Mouse (Mus musculus): ENCODE data around the gene Setd1b. TPM values are rescaled to one million over a fixed set of nuclear protein-coding genes. Genes with fewer than 3 reads are reported as not detected.

The Setd1b gene
- total and polyA plus RNA-seq, 3 experiments, result 0.50 to 9.1 (median 2.3) TPM

DNA sequence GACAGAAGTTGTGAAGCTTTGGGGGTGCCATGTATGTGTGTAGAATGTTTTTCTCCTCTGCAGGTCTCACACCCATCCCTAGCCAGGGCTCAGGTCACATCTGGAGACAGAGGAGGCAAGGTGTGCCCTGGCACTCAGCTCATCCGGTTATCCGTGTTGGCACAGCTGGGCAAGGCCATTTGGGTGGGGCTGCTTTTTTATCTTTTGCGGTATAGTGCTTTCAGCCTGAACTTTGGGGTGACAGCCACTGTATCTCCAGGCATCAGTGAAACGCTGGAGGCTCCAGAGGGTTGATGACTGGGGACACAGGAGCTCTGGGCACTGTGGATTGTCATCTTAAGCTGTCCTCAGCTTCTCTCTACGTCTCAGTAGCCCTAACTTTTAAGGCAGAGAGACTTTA is 51.4 kb downstream of the Setd1b start:
- Histone ChIP-seq H3K79me2 (replicated peaks; ENCODE audit: control insufficient read depth, extremely low read depth, insufficient read depth, poor library complexity, severe bottlenecking) (no peaks in the 10 kb centered on the region), H3K9me3 (replicated peaks; ENCODE audit: low read length) (no peaks in the 10 kb centered on the region), H3K27ac (ENCODE audit: insufficient read depth, low read depth) (no peak overlapping the region), H3K4me2 (ENCODE audit: insufficient read depth, low read depth, poor library complexity, severe bottlenecking) (no peak overlapping the region), H3K4me1 (ENCODE audit: control insufficient read depth in 1 of 2, insufficient read depth in 2 of 2) (no peaks in the 10 kb centered on the region; a peak in 1 of 4 replicates), H3K4me3 (replicated peaks in 1 of 3; ENCODE audit: low read depth in 2 of 3, low read length in 2 of 3, poor library complexity in 1 of 3) (no peak overlapping the region), H3K27me3 (replicated peaks) (peaks cover 17% of the 10 kb centered on the region), H3K36me3 (replicated peaks in 1 of 2; ENCODE audit: control insufficient read depth in 1 of 2, insufficient read depth in 1 of 2, low read length in 1 of 2) (no peaks in the 10 kb centered on the region), H3K9ac (ENCODE audit: insufficient read depth, low read depth) (no peak overlapping the region)
- DNase-seq (ENCODE audit: extremely low read depth), result no peak
- in situ Hi-C loops (cut with MboI; ENCODE audit: low pct_ligation_motif_present, low pct_unique_long_range_greater_than_20kb, low sequenced_read_pairs), result loop anchor here (5.0 kb wide), 1 partner anchor 34 kb away; no protein-coding TSS in a partner anchor
- dilution Hi-C loops (cut with MboI; ENCODE audit: extremely low pct_ligation_motif_present, extremely low pct_unique_long_range_greater_than_20kb, low sequenced_read_pairs), result no loop called here
- TF ChIP-seq USF1 (IDR thresholded peaks at IDR 0.05; ENCODE audit: low read depth, low read length), result no peak
- TF ChIP-seq MEF2A (IDR thresholded peaks at IDR 0.05; ENCODE audit: borderline replicate concordance, low read depth, low read length), result no peak
- no peak for TF ChIP-seq ZNF384 (IDR thresholded peaks at IDR 0.05; ENCODE audit: low read depth, low read length)
- TF ChIP-seq MAFK (IDR thresholded peaks at IDR 0.05; ENCODE audit: insufficient replicate concordance, low read length), result no peak
- TF ChIP-seq NELFE (IDR thresholded peaks at IDR 0.05; ENCODE audit: low read depth, low read length), result no peak
- no peak for TF ChIP-seq ETS1 (conservative IDR thresholded peaks at IDR 0.05; ENCODE audit: low read depth, low read length)
- no peak for TF ChIP-seq MAZ (IDR thresholded peaks at IDR 0.05; ENCODE audit: low read depth, low read length)
- no peak for TF ChIP-seq CHD2 (IDR thresholded peaks at IDR 0.05; ENCODE audit: low read length)
- no peak for TF ChIP-seq NRF1 (IDR thresholded peaks at IDR 0.05; ENCODE audit: low read depth, low read length)
- TF ChIP-seq ZKSCAN1 (IDR thresholded peaks at IDR 0.05; ENCODE audit: borderline replicate concordance, low read depth, low read length), result no peak
- TF ChIP-seq JUN (IDR thresholded peaks at IDR 0.05; ENCODE audit: insufficient read depth, low read depth, low read length), result no peak
- TF ChIP-seq EP300 (IDR thresholded peaks at IDR 0.05; ENCODE audit: low read length), result no peak
- no peak for TF ChIP-seq MXI1 (IDR thresholded peaks at IDR 0.05; ENCODE audit: low read depth, low read length)

DNA sequence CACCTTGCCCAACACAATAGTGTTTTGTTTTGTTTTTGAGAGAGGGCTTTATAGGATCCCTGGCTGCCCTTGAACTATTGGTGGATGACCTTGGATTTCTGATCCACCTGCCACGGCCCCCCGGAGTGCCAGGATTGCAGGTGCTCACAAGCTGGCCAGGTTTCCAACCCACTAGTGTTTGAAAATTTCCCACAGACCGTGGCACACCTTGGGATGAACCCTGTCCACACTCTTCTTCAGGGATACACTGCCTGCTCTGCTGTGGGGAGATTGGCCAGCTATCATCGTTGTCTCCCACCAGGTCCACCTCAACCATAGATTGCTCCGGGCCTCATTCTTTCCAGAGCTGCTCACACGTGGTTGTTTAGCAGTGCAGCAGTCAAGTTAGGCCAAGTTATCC is 52.9 kb downstream of the Setd1b start:
- dilution Hi-C loops (cut with MboI; ENCODE audit: extremely low pct_ligation_motif_present, extremely low pct_unique_long_range_greater_than_20kb, low sequenced_read_pairs) (no loop called here), in situ Hi-C loops (cut with MboI; ENCODE audit: low pct_ligation_motif_present, low pct_unique_long_range_greater_than_20kb, low sequenced_read_pairs) (loop anchor here (5.0 kb wide), 1 partner anchor 32 kb away; no protein-coding TSS in a partner anchor)
- H3K36me3 ChIP-seq (replicated peaks in 1 of 2; ENCODE audit: control insufficient read depth in 1 of 2, insufficient read depth in 1 of 2, low read length in 1 of 2), result no peaks in the 10 kb centered on the region
- H3K27ac ChIP-seq (ENCODE audit: insufficient read depth, low read depth), result no peak overlapping the region
- no peaks in the 10 kb centered on the region for H3K79me2 ChIP-seq (replicated peaks; ENCODE audit: control insufficient read depth, extremely low read depth, insufficient read depth, poor library complexity, severe bottlenecking)
- H3K27me3 ChIP-seq (replicated peaks), result peaks cover 15% of the 10 kb centered on the region
- no peak overlapping the region for H3K4me3 ChIP-seq (replicated peaks in 1 of 3; ENCODE audit: low read depth in 2 of 3, low read length in 2 of 3, poor library complexity in 1 of 3)
- no peak for DNase-seq (ENCODE audit: extremely low read depth)
- no peak overlapping the region for H3K4me2 ChIP-seq (ENCODE audit: insufficient read depth, low read depth, poor library complexity, severe bottlenecking)
- no peak overlapping the region for H3K9ac ChIP-seq (ENCODE audit: insufficient read depth, low read depth)
- H3K4me1 ChIP-seq (ENCODE audit: control insufficient read depth in 1 of 2, insufficient read depth in 2 of 2), result no peaks in the 10 kb centered on the region; a peak in 1 of 4 replicates
- no peaks in the 10 kb centered on the region for H3K9me3 ChIP-seq (replicated peaks; ENCODE audit: low read length)
- no peak for TF ChIP-seq POLR2AphosphoS2 (IDR thresholded peaks at IDR 0.05; ENCODE audit: low read depth, low read length)
- no peak for TF ChIP-seq GABPA (IDR thresholded peaks at IDR 0.05; ENCODE audit: insufficient replicate concordance, low read depth, low read length)
- no peak for TF ChIP-seq IRF4 (IDR thresholded peaks at IDR 0.05; ENCODE audit: low read depth, low read length)
- no peak for TF ChIP-seq NELFE (IDR thresholded peaks at IDR 0.05; ENCODE audit: low read depth, low read length)
- TF ChIP-seq SIN3A (IDR thresholded peaks at IDR 0.05; ENCODE audit: low read length), result no peak
- no peak for TF ChIP-seq UBTF (IDR thresholded peaks at IDR 0.05; ENCODE audit: low read depth, low read length)
- no peak for TF ChIP-seq USF1 (IDR thresholded peaks at IDR 0.05; ENCODE audit: low read depth, low read length)
- TF ChIP-seq POLR2A (IDR thresholded peaks at IDR 0.05; ENCODE audit: low read depth, low read length), result no peak
- TF ChIP-seq JUND (conservative IDR thresholded peaks at IDR 0.05; ENCODE audit: low read depth, low read length), result no peak
- TF ChIP-seq EP300 (IDR thresholded peaks at IDR 0.05; ENCODE audit: low read length), result no peak
- no peak for TF ChIP-seq TCF12 (IDR thresholded peaks at IDR 0.05; ENCODE audit: low read depth, low read length)
- TF ChIP-seq SMC3 (IDR thresholded peaks at IDR 0.05; ENCODE audit: low read depth, low read length), result no peak
